ENCODE assay signal across 25 mouse cellular contexts in genomic region chr5:143222287-143222686, GRCm38 (mm10). TPM values are rescaled to one million over a fixed set of nuclear protein-coding genes. Genes with fewer than 3 reads are reported as not detected.
DNase-seq lines count a peak whose midpoint lies in the region; TF ChIP-seq lines count a peak whose summit lies in the region.
"Had no signal": no experiment of that assay in that cellular context is flagged by ENCODE, and none has a peak within 500 bp of the region (broad histone marks: within the 10 kb centered on the region; RNA-seq: fewer than 3 reads in every experiment).

No protein-coding gene starts in this region.

- no peaks in the 10 kb centered on the region for H3K4me1 ChIP-seq in CH12.LX (ENCODE audit: control insufficient read depth in 1 of 2, insufficient read depth in 2 of 2)
- H3K4me1 ChIP-seq in MEL (ENCODE audit: control insufficient read depth in 1 of 2, insufficient read depth in 2 of 2, low read length in 2 of 2) = no peaks in the 10 kb centered on the region

- H3K27ac ChIP-seq in CH12.LX (ENCODE audit: insufficient read depth, low read depth) (no peak overlapping the region), MEL (ENCODE audit: control insufficient read depth, low read depth, low read length) (no peak overlapping the region)

- H3K27me3 ChIP-seq in CH12.LX (replicated peaks) = peaks cover 14% of the 10 kb centered on the region
- peaks cover 0 to 2% of the 10 kb centered on the region in 2 experiments; a peak in 1 of 4 replicates for H3K27me3 ChIP-seq in MEL (ENCODE audit: control insufficient read depth in 1 of 2, insufficient read depth in 2 of 2, low read length in 2 of 2)
- H3K27me3 ChIP-seq: Patski had no signal

- in situ Hi-C loops in CH12.LX (cut with MboI; ENCODE audit: low pct_ligation_motif_present, low pct_unique_long_range_greater_than_20kb, low sequenced_read_pairs) = no loop called here

- TF ChIP-seq POLR2A in CH12.LX (IDR thresholded peaks at IDR 0.05; ENCODE audit: low read depth, low read length) (no peak), MEL (IDR thresholded peaks at IDR 0.05; ENCODE audit: control insufficient read depth in 1 of 2, insufficient read depth in 1 of 2, low read depth in 1 of 2, low read length in 2 of 2, poor library complexity in 1 of 2) (no peak)

- no peaks in the 10 kb centered on the region for H3K79me2 ChIP-seq in CH12.LX (replicated peaks; ENCODE audit: control insufficient read depth, extremely low read depth, insufficient read depth, poor library complexity, severe bottlenecking)
- H3K79me2 ChIP-seq in MEL (ENCODE audit: control insufficient read depth, insufficient read depth, low read length, poor library complexity) = no peaks in the 10 kb centered on the region

- TF ChIP-seq CTCF in CH12.LX (conservative IDR thresholded peaks at IDR 0.05 in 1 of 2, IDR thresholded peaks at IDR 0.05 in 1 of 2; ENCODE audit: low read depth in 2 of 2, low read length in 2 of 2) = no peak
- TF ChIP-seq CTCF in MEL (IDR thresholded peaks at IDR 0.05 in 2 of 3, conservative IDR thresholded peaks at IDR 0.05 in 1 of 3; ENCODE audit: control insufficient read depth in 1 of 3, insufficient read depth in 1 of 3, low read depth in 2 of 3, low read length in 3 of 3, poor library complexity in 1 of 3, severe bottlenecking in 1 of 3) = no peak

- no peak overlapping the region for H3K9ac ChIP-seq in CH12.LX (ENCODE audit: insufficient read depth, low read depth)
- H3K9ac ChIP-seq in MEL (ENCODE audit: control insufficient read depth, low read depth, low read length, poor library complexity, severe bottlenecking) = no peak overlapping the region

- dilution Hi-C loops in CH12.LX (cut with MboI; ENCODE audit: extremely low pct_ligation_motif_present, extremely low pct_unique_long_range_greater_than_20kb, low sequenced_read_pairs) = no loop called here

- H3K4me2 ChIP-seq in CH12.LX (ENCODE audit: insufficient read depth, low read depth, poor library complexity, severe bottlenecking) = no peak overlapping the region

- TF ChIP-seq RAD21 in CH12.LX (IDR thresholded peaks at IDR 0.05; ENCODE audit: low read depth, low read length) (no peak), MEL (IDR thresholded peaks at IDR 0.05; ENCODE audit: low read depth, low read length) (no peak)

- peaks cover 4% of the 10 kb centered on the region for H3K9me3 ChIP-seq in CH12.LX (replicated peaks; ENCODE audit: low read length)
- no peaks in the 10 kb centered on the region for H3K9me3 ChIP-seq in MEL (replicated peaks; ENCODE audit: insufficient read depth, low read length)
- H3K9me3 ChIP-seq: G1E had no signal

- H3K36me3 ChIP-seq in CH12.LX (replicated peaks in 1 of 2; ENCODE audit: control insufficient read depth in 1 of 2, insufficient read depth in 1 of 2, low read length in 1 of 2) (no peaks in the 10 kb centered on the region), MEL (ENCODE audit: control insufficient read depth in 1 of 2, insufficient read depth in 2 of 2, low read length in 2 of 2) (no peaks in the 10 kb centered on the region)
- H3K36me3 ChIP-seq: G1E had no signal

- DNase-seq in CH12.LX (ENCODE audit: extremely low read depth) (no peak), MEL (ENCODE audit: low read depth, low spot score) (no peak)
- DNase-seq in ovary, postnatal 36 days (ENCODE audit: low spot score) = no peak
- no peak for DNase-seq in cerebellum, postnatal 14 days
- DNase-seq: adrenal gland, adult 2 months; adrenal gland, adult 8-10 months; adrenal gland, postnatal 10 days; adrenal gland, postnatal 14 days; adrenal gland, postnatal 25 days; adrenal gland, postnatal 36 days; B cell, adult 2 months; cerebellum, adult 11 months; cerebellum, adult 11-12 months; cerebellum, adult 18-20 months; cerebellum, adult 2 months; cerebellum, adult 8-10 months had no signal

- TF ChIP-seq EP300 in CH12.LX (IDR thresholded peaks at IDR 0.05; ENCODE audit: low read length) (no peak), MEL (IDR thresholded peaks at IDR 0.05; ENCODE audit: low read depth in 1 of 2, low read length in 2 of 2) (no peak)

- H3K4me3 ChIP-seq in CH12.LX (replicated peaks in 1 of 3; ENCODE audit: low read depth in 2 of 3, low read length in 2 of 3, poor library complexity in 1 of 3) (no peak overlapping the region), MEL (ENCODE audit: control insufficient read depth in 1 of 2, insufficient read depth in 1 of 2, low read depth in 2 of 2, low read length in 2 of 2) (no peak overlapping the region)

TF ChIP-seq in CH12.LX, 34 proteins besides CTCF, POLR2A, EP300 and RAD21:
- TF ChIP-seq ZMIZ1 (IDR thresholded peaks at IDR 0.05; ENCODE audit: low read depth, low read length) = no peak
- TF ChIP-seq ZNF384 (IDR thresholded peaks at IDR 0.05; ENCODE audit: low read depth, low read length) = peak; percentile 65
TF ChIP-seq in CH12.LX: peak in this region for 1.

TF ChIP-seq in MEL, 35 proteins besides CTCF, POLR2A, EP300 and RAD21:
- peak; percentile 68 for TF ChIP-seq ZNF384 (IDR thresholded peaks at IDR 0.05; ENCODE audit: low read depth, low read length)
- TF ChIP-seq USF1 (IDR thresholded peaks at IDR 0.05; ENCODE audit: low read depth, low read length) = no peak

RNA-seq across cellular contexts. Expression of gene Spdye4a, which starts 4.4 kb away (rescaled TPM):
- total RNA-seq in CH12.LX (2012; rRNA removed) (not detected in 2 replicates), CH12.LX (2014; rRNA removed) (not detected in 2 replicates), MEL (2012; rRNA removed) (not detected in 2 replicates)
- polyA plus RNA-seq in CH12.LX (2012; ENCODE audit: insufficient read length, low read depth) (not detected in 2 replicates), MEL (2012; ENCODE audit: insufficient read depth in 1 of 2, insufficient read length in 2 of 2, low read depth in 1 of 2, low replicate concordance in 2 of 2, missing spikeins in 1 of 2) (not detected)
- total RNA-seq: adrenal gland, adult 18-20 months; adrenal gland, adult 2 months; adrenal gland, adult 8-10 months; adrenal gland, postnatal 10 days; adrenal gland, postnatal 14 days; adrenal gland, postnatal 25 days; adrenal gland, postnatal 36 days; adrenal gland, postnatal 4 days; ES-E14; G1E had no signal
- polyA plus RNA-seq: activated CD4-positive, CD25-positive, alpha-beta regulatory T cell, adult 4 months; adrenal gland, adult 2 months; brain, embryonic 14.5 days; C2C12; CD4-positive, CD25-positive, alpha-beta regulatory T cell, adult 4 months; cerebellum, adult 2 months; G1E; Patski had no signal

RNA-seq across cellular contexts. Expression of gene Zfp12, which starts 12.7 kb away (rescaled TPM):
- total RNA-seq in CH12.LX (2012; rRNA removed) (12.4 and 12.8 TPM in 2 replicates), CH12.LX (2014; rRNA removed) (15.9 and 18.8 TPM in 2 replicates), MEL (2012; rRNA removed) (15.5 and 17.3 TPM in 2 replicates)
- polyA plus RNA-seq in CH12.LX (2012; ENCODE audit: insufficient read length, low read depth) (11.2 and 13.1 TPM in 2 replicates), MEL (2012; ENCODE audit: insufficient read depth in 1 of 2, insufficient read length in 2 of 2, low read depth in 1 of 2, low replicate concordance in 2 of 2, missing spikeins in 1 of 2) (10 to 100 TPM; 15.2 to 56.3 TPM)

RNA-seq across cellular contexts. Expression of gene Spdye4b, which starts 41.5 kb away (rescaled TPM):
- total RNA-seq in CH12.LX (2012; rRNA removed) (not detected in 2 replicates), CH12.LX (2014; rRNA removed) (not detected in 2 replicates), MEL (2012; rRNA removed) (not detected in 2 replicates)
- polyA plus RNA-seq in CH12.LX (2012; ENCODE audit: insufficient read length, low read depth) (not detected in 2 replicates), MEL (2012; ENCODE audit: insufficient read depth in 1 of 2, insufficient read length in 2 of 2, low read depth in 1 of 2, low replicate concordance in 2 of 2, missing spikeins in 1 of 2) (not detected)
- total RNA-seq: adrenal gland, adult 18-20 months; adrenal gland, adult 2 months; adrenal gland, adult 8-10 months; adrenal gland, postnatal 10 days; adrenal gland, postnatal 14 days; adrenal gland, postnatal 25 days; adrenal gland, postnatal 36 days; adrenal gland, postnatal 4 days had no signal
- polyA plus RNA-seq: adrenal gland, adult 2 months; brain, embryonic 14.5 days; C2C12; CD4-positive, CD25-positive, alpha-beta regulatory T cell, adult 4 months; cerebellum, adult 2 months; G1E; Patski had no signal

RNA-seq across cellular contexts. Expression of gene Rbak, which starts 41.7 kb away (rescaled TPM):
- total RNA-seq in CH12.LX (2012; rRNA removed) (3.8 and 4.3 TPM in 2 replicates), CH12.LX (2014; rRNA removed) (4.9 and 5.1 TPM in 2 replicates), MEL (2012; rRNA removed) (5.4 and 7.5 TPM in 2 replicates)
- polyA plus RNA-seq in CH12.LX (2012; ENCODE audit: insufficient read length, low read depth) (6.1 and 6.9 TPM in 2 replicates), MEL (2012; ENCODE audit: insufficient read depth in 1 of 2, insufficient read length in 2 of 2, low read depth in 1 of 2, low replicate concordance in 2 of 2, missing spikeins in 1 of 2) (1 to 10 TPM in 1 of 2 experiments, not detected in 1; 7.4 TPM)

RNA-seq across cellular contexts. Expression of gene Zfp316, which starts 47.5 kb away (rescaled TPM):
- total RNA-seq in CH12.LX (2012; rRNA removed) (2.3 and 3.6 TPM in 2 replicates), CH12.LX (2014; rRNA removed) (0.84 and 1.1 TPM in 2 replicates), MEL (2012; rRNA removed) (3.1 and 4.8 TPM in 2 replicates)
- polyA plus RNA-seq in CH12.LX (2012; ENCODE audit: insufficient read length, low read depth) (2.0 and 2.1 TPM in 2 replicates), MEL (2012; ENCODE audit: insufficient read depth in 1 of 2, insufficient read length in 2 of 2, low read depth in 1 of 2, low replicate concordance in 2 of 2, missing spikeins in 1 of 2) (1 to 10 TPM in 1 of 2 experiments, not detected in 1; 4.3 TPM)

Comparison
In these comparisons a context has a peak if more than half of its experiments do, and no peak if none do; other contexts are left out.
1. Of the 35 proteins assayed by ChIP-seq in both MEL and CH12.LX: peak only in MEL: none; only in CH12.LX: none; in both: ZNF384; in neither: 34.